Mouse (Mus musculus) layer of hippocampus, adult 9-10 months (tissue): ENCODE measurements around the gene Acsm3.
"Not testable (repeated sequence)": the region's sequence is repeated elsewhere in the genome, so short reads cannot be mapped to it uniquely, and the experiment has no call there.

Source experiments
- DNase-seq: peaks from one replicate; pipeline ENCODE4 v3.0.0; 2022; ENCODE audit warnings: low spot score

Acsm3 gene

DNA sequence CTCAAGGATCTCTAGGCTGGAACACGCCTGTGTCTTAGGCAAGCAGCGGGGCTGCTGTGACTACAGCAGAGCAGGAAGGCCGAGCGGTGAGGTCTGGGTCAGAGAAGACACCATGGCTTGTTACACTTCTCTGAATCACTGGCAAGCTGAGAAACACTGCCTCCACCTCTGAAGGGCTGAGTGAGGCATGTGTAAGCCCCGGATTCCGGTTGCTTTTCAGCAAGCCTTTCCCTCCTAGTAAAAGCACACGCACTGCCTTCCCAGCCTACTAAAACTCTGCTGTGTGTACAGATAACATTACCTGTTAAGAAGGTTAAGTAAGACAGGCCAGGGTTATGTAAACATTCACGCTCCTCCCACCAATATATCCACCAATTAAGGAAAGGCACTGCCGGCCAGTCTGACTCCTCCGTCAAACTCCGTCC lies at the start of gene Acsm3:
TSS of gene Acsm3 (plus strand) at position 397 of the 425 bp plus-strand sequence.
- DNase-seq = no peak

DNA sequence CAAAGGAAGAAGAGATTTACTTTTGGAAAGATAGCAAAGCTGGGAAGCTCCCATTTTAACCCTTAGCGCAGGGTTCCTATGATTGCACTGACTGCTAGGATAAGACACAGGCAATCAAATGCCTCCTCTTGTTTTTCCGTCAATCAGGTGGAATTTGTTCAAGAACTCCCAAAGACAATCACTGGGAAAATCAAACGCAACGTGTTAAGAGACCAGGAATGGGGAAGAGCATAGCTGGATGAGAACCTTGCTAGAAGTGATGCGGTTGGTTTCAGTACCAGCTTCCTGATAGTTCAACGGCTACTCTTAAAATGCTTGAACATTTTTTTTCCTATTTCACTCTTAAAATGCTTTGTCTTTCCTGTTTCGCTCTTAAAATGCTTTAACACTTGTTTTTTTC lies 46.6 kb upstream of the Acsm3 start:
- DNase-seq = no peak

DNA sequence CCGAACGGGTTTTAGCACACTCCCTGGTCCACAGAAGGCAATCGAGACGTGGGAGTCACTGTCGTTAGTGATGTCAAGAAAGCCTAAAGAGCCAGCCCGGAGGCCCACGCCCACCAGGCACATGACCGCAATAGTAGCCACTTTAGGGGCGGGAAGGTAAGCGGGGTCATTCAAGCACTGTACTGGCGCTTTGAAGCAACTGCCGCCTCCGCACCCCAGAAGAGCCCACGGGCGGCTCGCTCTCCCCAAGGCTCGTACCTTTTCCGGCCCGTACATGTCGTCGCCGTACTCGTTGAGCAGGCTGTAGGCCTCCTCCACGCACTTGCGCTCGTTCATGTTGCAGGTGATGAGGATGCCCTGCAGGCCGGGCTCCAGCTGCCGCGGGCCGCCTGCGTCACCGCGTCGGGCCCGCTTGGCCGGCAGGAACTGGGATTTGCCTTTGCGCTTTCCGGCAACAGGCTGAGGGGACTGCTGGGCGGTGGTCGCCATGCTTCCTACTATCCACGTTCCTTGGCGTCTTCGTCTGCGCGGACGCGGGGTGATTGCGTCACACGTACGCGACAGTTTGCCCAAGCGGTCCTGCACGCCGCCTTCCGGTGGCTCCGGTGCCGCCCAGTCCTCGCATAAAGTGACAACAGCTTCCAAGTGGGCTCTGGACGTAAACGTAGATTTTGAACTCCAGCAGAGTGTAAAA lies 40.3 kb upstream of the Acsm3 start, which contains the start of gene Thumpd1:
TSS of gene Thumpd1 (minus strand) at position 546 of the 694 bp plus-strand sequence.
- peak; percentile 90 for DNase-seq

DNA sequence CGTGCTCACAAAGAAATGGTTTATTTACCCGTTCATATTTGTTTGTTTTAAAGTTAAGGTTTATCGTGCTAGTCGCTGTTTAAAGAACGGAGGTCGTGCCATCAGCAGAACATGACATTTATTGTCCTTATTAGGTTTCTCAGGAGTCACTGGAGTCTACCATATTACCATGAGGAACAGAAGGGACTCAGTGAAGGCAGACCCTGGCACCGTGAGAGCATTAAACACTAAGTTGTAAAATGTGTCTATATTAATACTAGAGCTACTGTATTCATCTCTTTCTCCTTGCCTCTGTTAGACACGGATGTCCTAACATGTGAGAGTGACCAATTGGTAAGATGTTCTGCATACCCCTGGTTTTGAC lies 39.8 kb upstream of the Acsm3 start:
- no peak for DNase-seq

DNA sequence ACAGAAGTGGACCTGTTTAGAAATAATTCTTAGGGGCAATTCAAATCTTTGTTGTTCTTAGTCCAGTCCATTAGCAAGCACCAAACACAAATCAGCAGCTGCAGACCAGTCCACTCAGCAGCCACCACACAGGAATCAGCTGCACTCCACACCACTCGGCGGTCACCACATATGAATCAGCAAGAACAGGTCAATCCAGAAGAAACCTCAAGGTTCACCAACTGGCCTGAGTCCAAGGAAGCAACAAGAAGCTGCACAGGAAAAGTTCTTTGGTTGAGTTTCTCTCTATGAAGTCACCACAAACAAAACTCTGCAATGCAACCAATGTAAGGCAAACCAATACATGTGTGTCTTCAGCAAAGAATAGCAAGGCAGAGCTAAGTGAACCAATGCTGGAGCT lies 33.1 kb upstream of the Acsm3 start:
- no peak for DNase-seq

DNA sequence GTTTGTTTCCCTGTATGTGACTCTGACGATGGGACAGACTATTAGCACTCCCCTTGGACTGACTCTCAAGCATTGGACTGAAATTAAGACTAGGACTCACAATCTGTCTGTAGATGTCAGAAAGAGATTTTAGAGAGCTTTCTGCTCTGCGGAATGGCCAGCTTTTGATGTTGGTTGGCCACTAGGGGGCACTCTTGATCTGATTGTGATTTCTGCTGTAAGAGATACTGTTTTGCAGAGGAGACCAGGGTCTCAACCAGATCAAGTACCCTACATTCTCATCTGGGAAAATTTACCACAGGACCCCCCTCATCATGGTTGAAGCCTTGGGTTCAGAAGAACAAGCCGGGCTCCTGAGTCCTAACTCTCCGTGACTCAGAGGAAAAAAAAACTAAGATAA lies 29.5 kb upstream of the Acsm3 start:
- not testable (repeated sequence) for DNase-seq

DNA sequence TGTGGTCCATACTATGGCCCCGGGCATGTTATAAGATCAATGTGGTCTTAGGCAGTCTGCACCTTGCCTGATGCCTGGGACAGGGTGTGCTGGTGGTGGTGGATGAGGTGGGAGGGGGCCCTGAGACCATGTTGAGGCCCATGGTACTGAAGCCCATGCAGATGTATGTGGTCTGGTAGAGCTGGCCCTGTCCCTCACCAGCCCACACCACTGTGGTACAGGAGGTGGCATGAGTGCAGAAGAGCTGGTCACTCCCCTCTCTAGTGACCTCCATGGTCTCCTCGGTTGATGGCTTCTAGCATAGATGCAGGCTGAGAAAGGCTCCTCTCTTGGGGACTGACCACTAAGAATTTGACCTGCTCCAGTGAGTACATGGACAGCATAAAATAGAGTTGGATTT lies 21.8 kb upstream of the Acsm3 start:
- DNase-seq = no peak

DNA sequence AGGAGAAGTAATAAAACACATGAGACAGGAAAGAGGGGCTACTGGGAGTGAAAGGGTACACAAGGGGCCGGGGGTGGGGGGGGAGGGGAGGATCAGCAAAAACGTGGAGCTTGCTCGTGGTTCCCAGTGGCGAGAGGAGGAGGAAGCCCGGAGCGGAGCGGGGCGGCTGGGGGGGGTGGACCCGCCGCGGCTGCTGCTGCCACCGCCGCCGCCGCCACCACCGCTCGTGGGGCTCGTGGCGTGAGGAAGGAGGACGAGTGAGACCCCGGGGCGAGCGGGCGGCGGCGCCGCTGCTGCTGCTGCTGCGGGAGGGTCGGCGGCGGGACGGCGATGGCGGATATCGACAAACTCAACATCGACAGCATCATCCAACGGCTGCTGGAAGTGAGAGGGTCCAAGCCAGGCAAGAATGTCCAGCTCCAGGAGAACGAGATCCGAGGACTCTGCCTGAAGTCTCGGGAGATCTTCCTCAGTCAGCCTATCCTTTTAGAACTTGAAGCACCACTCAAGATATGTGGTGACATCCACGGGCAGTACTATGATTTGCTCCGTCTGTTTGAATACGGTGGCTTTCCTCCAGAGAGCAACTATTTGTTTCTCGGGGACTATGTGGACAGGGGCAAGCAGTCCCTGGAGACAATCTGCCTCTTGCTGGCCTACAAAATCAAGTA lies 20.8 kb upstream of the Acsm3 start:
- not testable (repeated sequence) for DNase-seq

DNA sequence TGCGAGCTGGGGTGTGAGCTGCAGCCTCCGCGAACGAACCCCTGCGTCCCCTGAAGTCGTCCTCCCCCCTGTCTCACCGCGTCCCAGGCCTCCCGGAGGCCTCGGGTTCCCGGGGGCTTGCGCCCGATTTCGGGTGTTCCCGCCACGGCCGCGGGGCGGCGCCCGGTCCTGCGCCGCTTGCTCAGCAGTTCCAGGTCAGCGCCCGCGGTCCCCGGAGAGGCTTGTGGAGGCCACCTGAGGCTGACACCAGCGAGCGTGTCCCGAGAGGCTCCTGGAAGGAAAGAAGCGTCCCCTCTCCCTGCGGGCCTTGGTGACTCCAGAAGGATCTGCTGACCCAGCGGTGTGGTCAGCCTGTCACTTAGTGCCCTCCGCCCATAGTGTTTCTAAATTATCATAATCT lies 16.4 kb upstream of the Acsm3 start:
- no peak for DNase-seq

DNA sequence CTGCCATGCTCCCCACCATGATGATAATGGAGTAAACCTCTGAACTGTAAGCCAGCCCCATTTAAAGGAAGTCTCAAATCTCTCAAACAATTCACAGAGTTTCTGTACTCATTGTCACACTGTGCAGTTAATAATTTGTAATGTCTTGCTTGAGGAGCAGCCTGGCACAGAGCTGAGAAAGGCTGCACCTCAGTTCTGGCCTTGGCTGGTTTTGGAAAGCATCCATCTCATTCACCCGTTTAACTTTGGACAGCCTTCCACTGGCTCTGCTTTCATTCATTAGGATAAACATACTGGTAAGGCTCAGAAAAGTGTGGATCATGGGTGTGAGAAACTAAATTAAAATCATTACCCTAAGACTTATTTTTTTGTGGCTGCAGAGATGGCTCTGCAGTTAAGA lies 14.9 kb upstream of the Acsm3 start:
- no peak for DNase-seq

DNA sequence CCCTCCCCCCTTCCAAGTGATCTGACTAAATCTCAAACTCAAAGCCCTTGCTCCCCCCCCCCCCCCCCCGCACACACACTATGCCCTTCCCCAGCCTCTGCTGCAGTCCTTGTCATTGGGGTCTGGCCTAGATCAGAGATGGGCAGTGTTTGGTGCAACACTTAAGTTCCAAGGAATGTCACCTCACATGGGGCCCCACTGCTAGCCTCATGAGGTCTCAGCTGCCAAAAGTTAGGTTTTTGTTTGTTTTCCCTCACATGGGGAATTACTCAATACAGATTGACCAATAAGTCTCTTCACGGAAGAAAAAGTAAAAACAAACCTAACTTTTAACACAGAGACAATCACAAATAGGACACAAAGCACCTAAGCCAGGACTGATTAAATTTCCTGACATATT lies 12.0 kb upstream of the Acsm3 start:
- no peak for DNase-seq

DNA sequence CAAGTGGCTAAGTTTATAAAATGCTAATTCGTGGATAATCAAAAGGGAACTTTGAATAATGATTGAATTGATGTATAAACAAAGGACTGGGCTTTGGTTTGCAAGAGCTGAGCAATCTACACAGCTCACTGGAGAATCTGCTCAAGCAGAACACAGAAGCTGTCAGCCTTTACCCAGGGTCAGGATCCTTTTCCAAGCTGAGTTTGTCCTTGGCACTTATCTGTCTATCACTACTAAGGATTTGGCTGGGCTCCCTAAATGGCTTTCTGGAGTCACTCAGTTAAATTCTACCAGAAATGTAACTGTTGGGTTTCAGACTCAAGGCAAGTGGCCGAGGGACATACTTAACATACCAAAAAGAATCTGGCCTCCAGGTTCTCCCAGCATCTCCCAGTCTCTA lies 10.8 kb upstream of the Acsm3 start:
- DNase-seq = no peak

DNA sequence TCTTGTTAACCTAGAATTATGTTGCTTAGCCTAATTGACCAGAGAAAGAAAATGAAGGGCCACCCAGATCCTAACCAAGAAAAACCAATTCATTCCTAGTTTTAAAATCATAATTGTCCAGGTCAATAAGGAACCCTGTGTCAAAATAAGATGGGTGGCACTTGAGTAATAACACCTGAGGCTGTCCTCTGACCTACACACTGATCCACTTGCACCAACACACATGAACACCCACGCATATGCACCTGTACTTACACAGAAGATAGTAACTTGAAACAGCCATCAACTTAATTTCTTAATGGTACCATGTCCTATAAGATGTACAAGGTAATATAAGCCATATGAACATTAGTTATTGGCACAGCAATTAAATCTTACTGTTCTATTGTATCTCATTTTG lies 7.0 kb upstream of the Acsm3 start:
- DNase-seq = no peak

DNA sequence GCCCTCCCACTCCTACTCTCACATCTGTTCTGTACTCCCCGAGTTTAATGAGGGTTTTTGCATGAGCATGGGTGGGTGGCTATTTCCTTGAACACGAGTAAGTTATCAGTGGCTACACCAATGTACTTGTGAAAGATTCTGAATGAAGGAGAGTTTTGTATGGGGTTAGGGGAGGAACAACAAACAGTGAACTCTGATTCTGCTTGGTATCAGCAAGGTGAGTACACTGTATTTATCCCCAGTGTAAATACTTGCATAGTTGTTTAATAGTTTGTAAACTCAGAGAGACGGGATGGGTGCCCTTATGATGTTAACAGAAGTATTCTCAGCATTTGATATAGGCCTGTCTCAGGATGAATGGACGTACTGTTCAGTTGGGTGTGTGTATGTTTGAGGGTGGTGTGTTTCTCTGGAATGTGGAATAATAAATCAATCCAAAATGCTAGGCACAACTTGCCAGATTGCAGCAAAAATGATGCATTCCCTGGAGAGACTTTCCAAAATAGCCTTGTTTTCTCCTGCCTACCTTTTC lies 1.5 kb downstream of the Acsm3 start:
- no peak for DNase-seq

DNA sequence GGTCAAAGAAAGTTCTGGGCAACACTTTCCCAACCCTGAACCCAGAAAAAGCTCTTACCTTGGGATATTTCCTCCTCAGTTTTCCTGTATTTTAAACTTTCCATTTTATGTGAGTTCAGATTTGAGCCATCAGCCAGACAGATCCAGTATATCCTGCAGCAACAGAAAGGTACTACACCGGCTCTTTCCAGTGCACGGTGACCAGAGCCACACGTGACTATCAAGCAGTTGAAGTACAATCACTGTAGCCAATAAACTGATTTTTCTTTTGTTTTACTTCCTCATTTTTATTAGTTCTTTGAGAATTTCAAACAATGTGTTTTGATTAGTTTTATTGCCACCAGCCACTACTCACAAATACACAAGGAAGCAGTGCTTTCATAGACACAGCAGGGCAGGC lies 3.7 kb downstream of the Acsm3 start:
- DNase-seq = no peak

DNA sequence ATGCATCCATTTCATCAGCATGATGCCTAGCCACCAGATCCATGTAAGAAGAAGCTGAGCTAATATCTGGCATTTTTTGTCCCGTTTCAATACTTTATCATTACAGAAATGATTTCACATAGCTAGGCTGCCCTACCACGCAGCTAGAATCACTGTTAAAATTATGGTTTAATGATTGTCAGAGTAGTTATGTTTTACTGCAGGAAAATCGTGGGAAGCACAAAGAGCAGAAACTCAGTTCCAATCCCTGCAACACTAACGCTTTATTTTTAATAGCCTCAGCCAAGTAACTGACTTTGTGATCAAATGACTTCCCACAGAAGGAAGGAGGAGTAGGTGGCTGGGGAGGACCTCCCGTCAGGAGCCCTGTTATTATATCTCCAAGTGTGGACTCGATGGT lies 6.3 kb downstream of the Acsm3 start:
- DNase-seq = no peak

DNA sequence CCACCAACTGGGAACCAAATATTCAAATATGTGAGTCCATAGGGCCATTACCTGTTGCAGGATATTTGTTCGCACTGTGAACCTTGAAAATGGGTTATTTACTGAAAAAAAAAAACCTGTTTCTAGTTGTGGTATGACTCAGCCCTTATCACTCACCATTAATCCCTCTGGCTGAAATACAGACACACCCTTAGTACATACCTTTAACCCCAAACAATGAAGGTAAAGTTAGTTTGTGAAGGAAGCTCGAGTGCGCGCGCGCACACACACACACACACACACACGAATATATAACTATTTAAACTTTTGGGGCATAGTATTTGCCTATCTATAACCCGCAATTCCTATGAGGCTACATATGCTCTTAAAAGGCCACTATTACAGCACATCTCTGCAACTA lies 9.2 kb downstream of the Acsm3 start:
- DNase-seq = no peak

DNA sequence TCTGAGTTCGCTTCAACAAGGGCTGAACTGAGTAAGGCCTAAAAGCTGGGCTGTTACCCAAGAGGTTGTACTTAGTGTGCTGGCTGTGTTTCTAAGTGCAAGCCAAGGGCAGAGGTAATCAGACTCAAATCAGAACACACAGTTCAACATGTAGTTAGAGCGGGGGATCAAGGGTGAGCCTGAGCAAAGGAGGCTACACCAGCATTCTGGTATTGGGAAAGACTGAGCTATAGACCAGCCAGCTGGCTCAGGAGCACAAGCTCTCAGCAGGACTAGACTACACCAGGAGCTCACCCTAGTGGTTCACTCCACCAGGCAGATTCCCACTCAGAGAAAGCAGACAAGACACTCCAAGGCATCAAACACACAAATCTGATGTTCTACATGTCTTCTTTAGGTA lies 22.7 kb downstream of the Acsm3 start:
- no peak for DNase-seq

DNA sequence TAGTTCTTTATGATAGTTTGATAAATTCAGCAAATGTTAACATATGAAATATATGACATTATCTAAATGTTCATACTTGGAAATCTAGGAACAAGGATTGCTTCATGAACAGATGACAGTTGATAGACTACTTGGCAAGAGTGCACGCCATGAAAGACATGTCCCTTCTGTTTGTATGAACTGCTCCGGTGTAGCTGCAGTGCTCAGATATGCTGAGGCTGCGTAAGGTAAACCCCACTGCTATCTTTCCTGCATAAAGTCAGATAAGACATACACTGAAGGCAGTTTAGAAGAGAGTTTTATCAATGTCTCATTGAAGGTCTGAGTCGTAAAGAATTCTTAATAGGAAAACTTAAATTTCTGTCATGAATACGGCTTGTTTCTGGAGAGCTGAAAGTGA lies 24.2 kb downstream of the Acsm3 start:
- no peak for DNase-seq

DNA sequence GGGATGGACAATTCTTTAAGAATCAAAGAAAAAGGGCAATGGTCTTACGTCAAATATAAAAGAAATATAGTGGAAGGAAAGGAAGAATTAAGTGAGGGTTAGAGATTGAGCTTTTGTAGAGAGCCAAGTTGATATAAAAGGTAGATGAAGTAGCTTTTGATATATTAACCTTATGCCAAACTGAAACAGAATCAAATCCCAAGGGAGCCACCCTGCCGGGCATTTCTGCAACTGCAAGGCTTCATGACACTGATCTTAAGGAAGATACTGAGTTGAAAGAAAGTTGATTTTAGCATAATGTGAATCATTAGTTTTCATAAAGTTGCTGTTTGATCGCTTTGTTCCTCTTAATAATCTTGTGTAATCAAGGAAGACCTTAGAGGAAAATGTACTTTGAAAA lies 28.3 kb downstream of the Acsm3 start:
- DNase-seq = no peak

DNA sequence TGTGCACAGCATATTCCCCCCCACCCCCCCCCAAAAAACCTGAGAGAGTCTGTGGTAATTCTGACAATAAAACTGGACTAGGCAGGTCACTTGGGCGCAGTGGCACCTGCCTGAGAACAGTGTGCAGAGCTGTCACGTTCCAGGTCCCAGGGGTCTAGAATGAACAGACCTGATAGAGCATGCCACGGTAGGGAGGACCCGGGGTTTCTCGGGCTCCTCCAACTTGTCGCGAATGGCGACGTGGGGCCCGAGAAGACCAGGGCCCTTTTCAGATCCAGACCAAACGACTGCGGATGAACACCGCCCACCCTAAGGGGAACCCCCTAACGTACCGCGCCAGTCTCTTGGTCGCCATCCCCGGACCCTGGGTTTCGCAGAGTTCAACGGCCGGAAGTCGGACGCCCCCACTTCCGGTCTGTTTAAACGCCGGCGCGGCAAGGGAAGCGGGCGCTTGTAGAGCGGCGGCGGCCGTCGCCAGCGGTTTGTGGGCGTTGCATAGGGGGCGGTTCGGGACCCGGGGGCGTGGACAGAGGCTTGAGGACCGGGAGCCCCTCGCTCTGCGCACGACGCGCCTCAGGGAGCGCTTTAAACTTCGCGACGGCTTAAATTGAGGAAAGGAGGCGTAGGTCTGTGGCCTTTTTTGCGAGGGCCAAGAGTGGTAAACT lies 33.0 kb downstream of the Acsm3 start, which contains the start of the genes Rexo5 and Eri2:
TSS of gene Rexo5 (plus strand) at position 421 of the 665 bp plus-strand sequence.
TSS of gene Eri2 (minus strand) at position 473 of the 665 bp plus-strand sequence.
- DNase-seq = no peak

DNA sequence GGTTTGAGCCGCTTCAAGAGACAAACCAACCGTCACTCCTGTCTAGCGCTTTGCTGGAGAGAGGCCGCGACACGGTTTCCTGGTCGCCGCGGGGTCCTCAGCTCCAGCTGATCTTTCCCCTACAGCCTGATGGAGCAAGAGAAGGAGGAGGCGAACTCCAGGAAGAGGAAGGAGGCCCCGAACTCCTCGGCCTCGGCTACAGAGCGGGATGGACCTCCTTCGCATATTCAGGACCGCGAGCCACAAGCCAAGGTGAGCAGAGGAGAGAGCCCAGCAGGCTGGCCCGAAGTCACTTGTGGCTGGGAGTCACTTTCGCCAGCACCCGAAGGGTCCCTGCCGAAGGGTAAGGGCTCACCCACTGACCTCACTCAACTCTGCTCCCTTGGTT lies 33.5 kb downstream of the Acsm3 start:
- DNase-seq = no peak

DNA sequence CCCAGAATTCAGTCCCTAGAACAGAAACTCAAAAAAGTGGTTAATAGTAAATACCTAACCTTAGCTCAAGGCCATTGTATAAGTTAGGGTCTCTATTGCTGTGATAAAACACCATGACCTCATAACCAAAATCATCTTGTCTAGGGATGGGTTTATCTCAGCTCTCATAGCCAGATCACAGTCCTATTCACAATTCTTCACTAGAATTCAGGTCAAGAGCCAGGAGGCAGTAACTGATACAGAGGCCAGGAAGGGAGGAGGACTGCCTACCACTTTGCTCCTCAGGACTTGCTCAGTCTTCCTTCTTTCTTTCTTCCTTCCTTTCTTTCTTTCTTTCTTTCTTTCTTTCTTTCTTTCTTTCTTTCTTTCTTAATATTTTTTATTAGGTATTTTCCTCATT lies 34.6 kb downstream of the Acsm3 start:
- no peak for DNase-seq
